Mouse (Mus musculus) heart, adult 9 months (tissue): ENCODE results near the gene Mfsd1.

Source experiments
- DNase-seq, 2 experiments: peaks; one replicate each; pipeline ENCODE4 v3.0.0; 2022; ENCODE audit warnings: low spot score in 2 of 2

Gene Mfsd1

DNA sequence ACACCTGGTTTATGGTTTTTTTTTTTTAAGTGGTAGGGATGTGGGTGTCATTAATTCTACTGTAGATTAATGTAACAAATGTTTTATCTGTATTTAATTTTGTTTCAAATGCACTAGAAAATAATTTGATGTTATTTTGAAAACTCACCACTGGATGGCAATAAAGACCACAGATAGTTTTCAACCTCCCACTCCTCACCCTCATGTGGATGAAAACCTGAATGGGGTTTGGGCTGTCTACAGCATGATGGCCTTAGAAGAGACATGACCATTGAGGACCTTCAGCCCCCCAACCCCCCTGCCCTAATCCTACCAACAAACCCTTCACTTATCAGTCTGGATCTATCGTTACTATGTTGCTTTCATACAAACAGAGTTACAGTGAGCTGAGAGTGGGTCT, 42.1 kb downstream of the Mfsd1 start:
- no peak for DNase-seq

DNA sequence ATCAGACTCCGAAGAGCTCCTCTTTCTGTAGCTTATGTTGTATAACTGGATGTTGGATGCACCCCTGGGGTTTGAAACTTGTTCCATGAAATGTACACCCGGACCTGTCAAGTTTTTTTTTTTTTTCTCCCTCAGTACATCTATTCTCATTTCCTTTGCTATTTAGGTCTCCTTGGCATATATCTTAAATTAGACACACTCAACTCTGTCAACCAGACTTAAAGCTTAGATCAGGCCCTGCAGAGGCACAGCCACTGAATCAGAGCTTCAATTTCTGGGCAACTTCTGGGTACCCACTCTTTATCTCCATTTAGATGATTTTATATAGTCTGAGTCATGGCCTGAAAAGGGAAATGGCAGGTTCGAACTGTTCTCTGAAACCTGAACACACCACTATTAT, 60.6 kb downstream of the Mfsd1 start:
- DNase-seq = no peak

- DNase-seq = no peak
These were observed 63.3 kb downstream of the Mfsd1 start for GRCm38 (mm10) chr3:67645640-67646466.
